Mouse (Mus musculus) heart, postnatal 0 days (tissue): ENCODE results near the gene D10Wsu102e.

Experiments
- CTCF ChIP-seq: IDR thresholded peaks from 2 replicates; pipeline ENCODE4 v1.5.1; 2016; ENCODE audit warnings: antibody characterized with exemption, control low read depth, low read depth
- EP300 ChIP-seq: IDR thresholded peaks from 2 replicates; pipeline ENCODE4 v1.6.1; 2016; ENCODE audit warnings: antibody characterized with exemption, low read depth

DNA sequence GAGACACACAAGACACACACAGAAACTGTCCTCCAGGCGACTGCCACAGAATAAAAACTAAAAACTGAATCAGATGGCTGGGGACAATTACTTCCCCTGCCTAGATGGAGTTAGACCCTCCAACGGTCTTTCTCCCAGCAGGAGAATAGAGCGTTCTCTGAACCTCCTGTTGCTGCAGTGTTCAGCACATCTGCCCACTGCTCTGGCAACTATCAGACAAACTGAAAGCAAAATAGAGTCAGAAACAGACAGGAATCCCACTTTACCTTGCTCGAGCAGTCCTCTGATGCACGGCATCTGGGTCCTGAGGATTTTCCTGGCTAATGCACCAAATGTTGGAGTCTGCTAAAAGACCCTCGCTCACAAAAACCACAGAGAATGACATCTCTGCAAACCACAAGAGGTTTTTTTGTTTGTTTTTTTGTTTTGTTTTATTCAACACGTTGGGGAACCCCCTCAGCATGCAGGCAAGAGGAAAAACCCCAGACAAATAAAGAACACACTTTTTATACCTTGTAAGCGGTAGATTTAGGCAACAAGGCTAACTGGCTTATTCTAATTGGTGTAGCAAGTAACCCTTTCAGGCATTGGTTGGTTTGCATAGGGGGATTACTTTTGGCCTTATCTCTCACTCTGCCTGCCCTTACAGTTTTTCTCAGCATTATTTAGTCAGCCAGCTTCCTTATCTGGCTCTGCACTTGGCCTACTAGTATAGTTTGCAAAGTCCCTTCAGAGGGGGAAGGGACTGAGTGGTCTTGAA, 24.6 kb downstream of the D10Wsu102e start:
- no peak for TF ChIP-seq CTCF
- TF ChIP-seq EP300, result no peak
